Mouse (Mus musculus): Measurements from ENCODE around the gene Npas3. TPM values are rescaled to one million over a fixed set of nuclear protein-coding genes. Genes with fewer than 3 reads are reported as not detected.
A peak's percentile ranks its signal among the peaks of the same experiment; 100 is the strongest.

The Npas3 gene
- polyA plus RNA-seq, 1 experiment from 2014 or later = 25.0 TPM

GRCm38 (mm10) chr12:53297946-53298840, 49.7 kb downstream of the Npas3 start:
- Histone ChIP-seq H3K9me3 (no peaks in the 10 kb centered on the region), H3K9ac (no peak overlapping the region), H3K27ac (peak overlapping the region; percentile 20; the same call in 1 of the 2 replicates), H3K36me3 (no peaks in the 10 kb centered on the region), H3K4me1 (replicated peaks) (peaks cover 33% of the 10 kb centered on the region), H3K27me3 (no peaks in the 10 kb centered on the region), H3K4me3 (no peak overlapping the region), H3K4me2 (peak overlapping the region; percentile 1; the same call in 1 of the 2 replicates)
- WGBS = 70% methylated on average over 16 of the region's 16 CpGs
- no peak for ATAC-seq (ENCODE audit: low FRiP score)

- no peak for ATAC-seq (ENCODE audit: low FRiP score)
- Histone ChIP-seq H3K4me1 (replicated peaks) (peaks cover 29% of the 10 kb centered on the region), H3K9ac (no peak overlapping the region), H3K4me3 (no peak overlapping the region), H3K4me2 (no peak overlapping the region), H3K9me3 (no peaks in the 10 kb centered on the region), H3K36me3 (no peaks in the 10 kb centered on the region), H3K27ac (no peak overlapping the region), H3K27me3 (no peaks in the 10 kb centered on the region)
- WGBS = 56% methylated on average over 2 of the region's 2 CpGs
Observed at GRCm38 (mm10) chr12:53300964-53301363, 52.5 kb downstream of the Npas3 start.

GRCm38 (mm10) chr12:53302129-53302528, 53.7 kb downstream of the Npas3 start:
- no peak for ATAC-seq (ENCODE audit: low FRiP score)
- H3K4me2 ChIP-seq = no peak overlapping the region
- H3K27ac ChIP-seq = no peak overlapping the region
- 91% methylated on average over 3 of the region's 3 CpGs for WGBS
- peaks cover 34% of the 10 kb centered on the region for H3K4me1 ChIP-seq (replicated peaks)
- H3K9me3 ChIP-seq = no peaks in the 10 kb centered on the region
- H3K9ac ChIP-seq = no peak overlapping the region
- H3K27me3 ChIP-seq = no peaks in the 10 kb centered on the region
- no peaks in the 10 kb centered on the region for H3K36me3 ChIP-seq
- H3K4me3 ChIP-seq = no peak overlapping the region

- H3K9ac ChIP-seq = no peak overlapping the region
- peaks cover 19% of the 10 kb centered on the region for H3K4me1 ChIP-seq (replicated peaks)
- no peak overlapping the region for H3K4me2 ChIP-seq
- no peaks in the 10 kb centered on the region for H3K27me3 ChIP-seq
- H3K27ac ChIP-seq = no peak overlapping the region
- 43% methylated on average over 2 of the region's 2 CpGs for WGBS
- no peaks in the 10 kb centered on the region for H3K9me3 ChIP-seq
- H3K36me3 ChIP-seq = no peaks in the 10 kb centered on the region; the same call in 1 of the 2 replicates
- ATAC-seq (ENCODE audit: low FRiP score) = no peak
- no peak overlapping the region for H3K4me3 ChIP-seq
Observed at GRCm38 (mm10) chr12:53316715-53317114, 68.2 kb downstream of the Npas3 start.

DNA sequence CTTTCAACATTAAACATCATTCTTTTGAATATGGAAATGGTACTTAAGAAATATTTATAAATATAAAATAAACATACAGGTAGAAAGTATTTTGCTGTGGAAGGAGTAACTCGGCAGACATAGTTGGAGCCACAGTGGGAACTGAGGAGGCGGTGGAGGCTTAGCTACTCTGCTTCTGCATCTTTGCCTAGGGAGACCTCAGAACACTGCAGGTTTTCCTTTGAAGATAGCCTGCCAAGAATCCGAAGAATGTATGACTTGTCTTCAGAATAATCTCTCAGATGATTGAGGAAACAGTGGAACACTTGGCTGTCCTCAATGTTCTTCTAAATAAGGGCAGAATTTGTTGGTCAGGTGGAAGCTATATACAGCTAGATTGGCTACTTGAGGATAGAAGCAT, 69.3 kb downstream of the Npas3 start:
- Histone ChIP-seq H3K9me3 (no peaks in the 10 kb centered on the region), H3K4me2 (no peak overlapping the region), H3K36me3 (no peaks in the 10 kb centered on the region; the same call in 1 of the 2 replicates), H3K27ac (no peak overlapping the region), H3K4me1 (replicated peaks) (peaks cover 28% of the 10 kb centered on the region), H3K27me3 (no peaks in the 10 kb centered on the region), H3K4me3 (no peak overlapping the region), H3K9ac (no peak overlapping the region)
- WGBS = 71% methylated on average over 3 of the region's 3 CpGs
- ATAC-seq (ENCODE audit: low FRiP score) = no peak

DNA sequence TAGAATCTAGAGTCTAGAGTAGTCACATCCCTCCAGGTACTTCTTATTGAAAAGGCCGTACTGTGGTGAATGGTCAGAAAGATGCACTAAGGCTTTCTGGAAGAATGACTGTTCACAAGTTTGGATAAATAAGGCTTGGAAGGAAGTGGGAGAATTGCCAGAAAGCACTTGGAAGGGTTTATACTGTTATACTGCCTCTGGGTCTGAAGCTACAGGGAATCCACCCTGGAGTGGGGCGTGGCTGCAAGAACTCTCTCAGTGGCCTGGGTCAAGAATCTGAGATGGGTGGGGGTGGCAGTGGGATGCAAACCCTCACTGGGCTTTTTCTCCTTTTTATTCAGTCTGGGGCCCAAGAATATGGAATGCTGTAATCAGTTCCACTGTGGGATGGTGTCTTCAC, 72.0 kb downstream of the Npas3 start:
- H3K27ac ChIP-seq = no peak overlapping the region
- H3K9me3 ChIP-seq = no peaks in the 10 kb centered on the region
- no peaks in the 10 kb centered on the region for H3K27me3 ChIP-seq
- H3K4me2 ChIP-seq = no peak overlapping the region
- 90% methylated on average over 2 of the region's 2 CpGs for WGBS
- no peaks in the 10 kb centered on the region for H3K36me3 ChIP-seq
- peaks cover 24% of the 10 kb centered on the region for H3K4me1 ChIP-seq (replicated peaks)
- no peak overlapping the region for H3K4me3 ChIP-seq
- no peak overlapping the region for H3K9ac ChIP-seq
- ATAC-seq (ENCODE audit: low FRiP score) = no peak

GRCm38 (mm10) chr12:53321018-53321417, 72.5 kb downstream of the Npas3 start:
- H3K4me3 ChIP-seq = no peak overlapping the region
- peaks cover 22% of the 10 kb centered on the region for H3K4me1 ChIP-seq (replicated peaks)
- no peaks in the 10 kb centered on the region for H3K36me3 ChIP-seq
- no peak overlapping the region for H3K27ac ChIP-seq
- no peak overlapping the region for H3K9ac ChIP-seq
- 70% methylated on average over 12 of the region's 12 CpGs for WGBS
- H3K9me3 ChIP-seq = no peaks in the 10 kb centered on the region
- no peak overlapping the region for H3K4me2 ChIP-seq
- ATAC-seq (ENCODE audit: low FRiP score) = no peak
- H3K27me3 ChIP-seq = no peaks in the 10 kb centered on the region

DNA sequence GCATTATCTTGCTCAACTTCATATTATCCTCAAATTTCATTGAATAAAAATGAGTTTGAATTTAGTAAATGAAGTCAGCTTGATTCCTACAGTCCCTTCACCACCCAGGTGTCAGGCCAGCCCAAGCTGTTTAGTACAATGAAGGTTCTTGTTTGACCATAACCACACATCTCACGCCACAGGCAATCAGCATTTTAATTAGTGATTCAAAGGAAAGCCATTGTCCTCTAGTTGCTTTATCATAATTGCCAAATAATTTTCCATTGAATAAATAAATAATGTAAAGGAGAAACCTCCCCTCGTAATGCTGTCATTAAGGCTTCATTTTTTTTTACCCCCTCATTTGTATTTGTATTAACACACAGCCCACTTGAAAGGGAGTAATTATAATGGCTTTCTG, 73.5 kb downstream of the Npas3 start:
- 31% methylated on average over 2 of the region's 2 CpGs for WGBS
- Histone ChIP-seq H3K27me3 (no peaks in the 10 kb centered on the region), H3K9me3 (no peaks in the 10 kb centered on the region), H3K4me2 (no peak overlapping the region), H3K27ac (peak overlapping the region; percentile 25; the same call in 1 of the 2 replicates), H3K4me1 (replicated peaks) (peaks cover 18% of the 10 kb centered on the region), H3K9ac (no peak overlapping the region), H3K4me3 (no peak overlapping the region), H3K36me3 (no peaks in the 10 kb centered on the region)
- no peak for ATAC-seq (ENCODE audit: low FRiP score)

DNA sequence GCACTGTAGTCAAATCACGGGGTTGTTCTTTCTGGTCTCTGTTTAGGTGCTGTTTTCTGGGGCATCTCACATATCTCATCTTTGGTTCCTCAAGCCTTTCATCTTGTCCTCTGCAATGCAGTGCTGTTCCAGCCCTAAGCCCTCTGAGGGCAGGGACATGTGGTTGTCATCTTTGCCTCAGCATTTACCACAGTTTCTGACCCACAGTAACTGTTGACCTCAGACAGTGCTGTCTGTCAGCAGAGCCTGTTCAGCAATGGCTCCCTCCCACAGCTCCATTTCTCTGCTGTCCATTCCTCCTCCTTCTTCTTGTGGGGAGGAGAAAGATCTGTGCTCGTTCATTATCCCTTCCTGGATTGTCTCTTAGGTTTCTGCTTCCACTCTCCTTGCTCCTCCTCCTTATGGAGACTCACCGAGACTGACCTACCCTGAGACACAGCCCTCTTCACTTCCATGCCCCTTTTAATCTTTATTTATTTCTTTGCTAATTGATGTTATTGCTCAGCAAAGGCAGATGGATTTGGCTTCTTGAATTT, 79.2 kb downstream of the Npas3 start:
- Histone ChIP-seq H3K9me3 (no peaks in the 10 kb centered on the region), H3K36me3 (no peaks in the 10 kb centered on the region), H3K4me3 (no peak overlapping the region), H3K9ac (no peak overlapping the region), H3K4me1 (replicated peaks) (peaks cover 35% of the 10 kb centered on the region), H3K27me3 (no peaks in the 10 kb centered on the region), H3K27ac (0 out of 2 replicates have a peak overlapping the region, but pooled peaks have one; percentile 4), H3K4me2 (no peak overlapping the region)
- ATAC-seq (ENCODE audit: low FRiP score) = no peak
- WGBS = 32% methylated on average over 3 of the region's 3 CpGs

GRCm38 (mm10) chr12:53328257-53328736, 79.8 kb downstream of the Npas3 start:
- no peaks in the 10 kb centered on the region for H3K9me3 ChIP-seq
- peaks cover 35% of the 10 kb centered on the region for H3K4me1 ChIP-seq (replicated peaks)
- no peak overlapping the region for H3K4me2 ChIP-seq
- no peak overlapping the region for H3K9ac ChIP-seq
- ATAC-seq (ENCODE audit: low FRiP score) = 0 out of 2 replicates have a peak, but pooled peaks have one; percentile 46
- no peaks in the 10 kb centered on the region for H3K36me3 ChIP-seq
- no peaks in the 10 kb centered on the region for H3K27me3 ChIP-seq
- no peak overlapping the region for H3K27ac ChIP-seq
- 30% methylated on average over 5 of the region's 5 CpGs for WGBS
- H3K4me3 ChIP-seq = no peak overlapping the region

GRCm38 (mm10) chr12:53330141-53330540, 81.7 kb downstream of the Npas3 start:
- H3K27ac ChIP-seq = no peak overlapping the region
- no peak overlapping the region for H3K9ac ChIP-seq
- no peaks in the 10 kb centered on the region for H3K9me3 ChIP-seq
- H3K4me3 ChIP-seq = no peak overlapping the region
- peaks cover 35% of the 10 kb centered on the region for H3K4me1 ChIP-seq (replicated peaks)
- H3K4me2 ChIP-seq = no peak overlapping the region
- 89% methylated on average over 6 of the region's 6 CpGs for WGBS
- H3K27me3 ChIP-seq = no peaks in the 10 kb centered on the region
- ATAC-seq (ENCODE audit: low FRiP score) = no peak
- no peaks in the 10 kb centered on the region for H3K36me3 ChIP-seq

- Histone ChIP-seq H3K4me3 (no peak overlapping the region), H3K36me3 (no peaks in the 10 kb centered on the region), H3K9ac (no peak overlapping the region), H3K4me1 (replicated peaks) (peaks cover 35% of the 10 kb centered on the region), H3K9me3 (no peaks in the 10 kb centered on the region), H3K27me3 (no peaks in the 10 kb centered on the region), H3K27ac (no peak overlapping the region), H3K4me2 (0 out of 2 replicates have a peak overlapping the region, but pooled peaks have one; percentile 19)
- ATAC-seq (ENCODE audit: low FRiP score) = no peak
- 27% methylated on average over 9 of the region's 9 CpGs for WGBS
Observed at GRCm38 (mm10) chr12:53331391-53331790, 82.9 kb downstream of the Npas3 start.
